In genomic region chr17:46883107-46883506, GRCm38 (mm10) we compare ENCODE assay signal across 29 mouse cellular contexts. TPM values are rescaled to one million over a fixed set of nuclear protein-coding genes. Genes with fewer than 3 reads are reported as not detected.
DNase-seq lines count a peak whose midpoint lies in the region; ATAC-seq and TF ChIP-seq lines count a peak whose summit lies in the region.
"Had no signal": no experiment of that assay in that cellular context is flagged by ENCODE, and none has a peak within 500 bp of the region (broad histone marks: within the 10 kb centered on the region; RNA-seq: fewer than 3 reads in every experiment).

No protein-coding gene starts in this region.

- H3K27ac ChIP-seq in limb, embryonic 12.5 days = 0 out of 2 replicates have a peak overlapping the region, but pooled peaks have one; percentile 25
- no peak overlapping the region for H3K27ac ChIP-seq in limb, embryonic 10.5 days
- no peak overlapping the region for H3K27ac ChIP-seq in thymus, adult 2 months (ENCODE audit: control insufficient read depth, insufficient read depth, low read length)
- peak overlapping the region; percentile 89 for H3K27ac ChIP-seq in stomach, postnatal 0 days (replicated peaks)
- H3K27ac ChIP-seq: embryonic facial prominence, embryonic 13.5 days; forebrain, embryonic 12.5 days; hindbrain, embryonic 10.5 days; hindbrain, postnatal 0 days; layer of hippocampus, adult 2 months; limb, embryonic 15.5 days; neural tube, embryonic 13.5 days had no signal

- 85% methylated on average over 9 of the region's 9 CpGs for WGBS in limb, embryonic 12.5 days
- WGBS in limb, embryonic 10.5 days = 89% methylated on average over 9 of the region's 9 CpGs
- WGBS in thymus, adult 2 months = 93% methylated on average over 9 of the region's 9 CpGs
- 60% methylated on average over 9 of the region's 9 CpGs for WGBS in stomach, postnatal 0 days

- TF ChIP-seq EP300 in stomach, postnatal 0 days (optimal IDR thresholded peaks at IDR 0.05) = no peak

- H3K27me3 ChIP-seq in limb, embryonic 12.5 days = no peaks in the 10 kb centered on the region
- no peaks in the 10 kb centered on the region for H3K27me3 ChIP-seq in limb, embryonic 10.5 days (ENCODE audit: low read depth, poor library complexity, severe bottlenecking)
- no peaks in the 10 kb centered on the region for H3K27me3 ChIP-seq in thymus, adult 2 months (ENCODE audit: control insufficient read depth, insufficient read depth, low read length)
- H3K27me3 ChIP-seq in stomach, postnatal 0 days (ENCODE audit: control insufficient read depth, insufficient read depth, low read length) = no peaks in the 10 kb centered on the region
- H3K27me3 ChIP-seq: embryonic facial prominence, embryonic 13.5 days; forebrain, embryonic 12.5 days; limb, embryonic 15.5 days; neural tube, embryonic 13.5 days had no signal

- H3K36me3 ChIP-seq in limb, embryonic 12.5 days = no peaks in the 10 kb centered on the region
- no peaks in the 10 kb centered on the region for H3K36me3 ChIP-seq in limb, embryonic 10.5 days
- H3K36me3 ChIP-seq in thymus, adult 2 months (ENCODE audit: control insufficient read depth, insufficient read depth, low read length) = no peaks in the 10 kb centered on the region
- H3K36me3 ChIP-seq in stomach, postnatal 0 days (ENCODE audit: control insufficient read depth, insufficient read depth, low read length) = no peaks in the 10 kb centered on the region
- H3K36me3 ChIP-seq: embryonic facial prominence, embryonic 13.5 days; forebrain, embryonic 12.5 days; heart, embryonic 12.5 days; hindbrain, embryonic 10.5 days; limb, embryonic 15.5 days; neural tube, embryonic 13.5 days had no signal

- H3K4me3 ChIP-seq in limb, embryonic 12.5 days (replicated peaks) = no peak overlapping the region
- H3K4me3 ChIP-seq in limb, embryonic 10.5 days = no peak overlapping the region
- H3K4me3 ChIP-seq in thymus, adult 2 months (ENCODE audit: control insufficient read depth, insufficient read depth, low read length) = no peak overlapping the region
- H3K4me3 ChIP-seq in stomach, postnatal 0 days (ENCODE audit: low read depth, low read length) = no peak overlapping the region
- H3K4me3 ChIP-seq: embryonic facial prominence, embryonic 13.5 days; erythroblast, embryonic 14.5 days; forebrain, embryonic 12.5 days; heart, embryonic 12.5 days; hindbrain, embryonic 10.5 days; layer of hippocampus, adult 2 months; limb, embryonic 15.5 days; neural tube, embryonic 13.5 days had no signal

- no peak for TF ChIP-seq CTCF in thymus, adult 2 months (IDR thresholded peaks at IDR 0.05; ENCODE audit: borderline replicate concordance, control insufficient read depth, extremely low read depth, insufficient read depth, low read length, poor library complexity)
- no peak for TF ChIP-seq CTCF in stomach, postnatal 0 days (IDR thresholded peaks at IDR 0.05; ENCODE audit: low read depth)

- peaks cover 6% of the 10 kb centered on the region for H3K4me1 ChIP-seq in limb, embryonic 12.5 days (replicated peaks)
- peaks cover 19% of the 10 kb centered on the region for H3K4me1 ChIP-seq in limb, embryonic 10.5 days
- H3K4me1 ChIP-seq in thymus, adult 2 months (replicated peaks; ENCODE audit: control insufficient read depth, insufficient read depth, low read length) = no peaks in the 10 kb centered on the region
- H3K4me1 ChIP-seq in stomach, postnatal 0 days (replicated peaks; ENCODE audit: control insufficient read depth, insufficient read depth) = no peaks in the 10 kb centered on the region

- peak; percentile 21 for DNase-seq in kidney, adult 18-20 months
- DNase-seq in kidney, postnatal 36 days = no peak
- no peak for DNase-seq in limb, embryonic 10.5 days (ENCODE audit: low spot score)
- no peak for DNase-seq in thymus, adult 2 months
- no peak for DNase-seq in thymus, postnatal 36 days
- peak; percentile 78 for DNase-seq in stomach, postnatal 0 days (ENCODE audit: low spot score)
- no peak for DNase-seq in adrenal gland, postnatal 36 days
- DNase-seq: adrenal gland, postnatal 10 days; cerebellum, adult 2 months; cerebellum, postnatal 25 days; gastrocnemius, postnatal 25 days; heart, adult 18-20 months; heart, postnatal 10 days; layer of hippocampus, postnatal 36 days; midbrain, embryonic 14.5 days; thymus, postnatal 14 days had no signal

- no peak overlapping the region for H3K9ac ChIP-seq in limb, embryonic 12.5 days (replicated peaks)
- H3K9ac ChIP-seq in stomach, postnatal 0 days (ENCODE audit: low read length) = peak overlapping the region; percentile 41; the same call in 1 of the 2 replicates
- H3K9ac ChIP-seq: embryonic facial prominence, embryonic 13.5 days; forebrain, embryonic 12.5 days; heart, embryonic 12.5 days; limb, embryonic 15.5 days; neural tube, embryonic 13.5 days had no signal

- no peak for ATAC-seq in limb, embryonic 12.5 days (ENCODE audit: insufficient number of reproducible peaks, insufficient read depth, low FRiP score, low TSS enrichment, low read depth)
- peak; percentile 80 for ATAC-seq in stomach, postnatal 0 days (ENCODE audit: low FRiP score, low TSS enrichment)
- ATAC-seq: hindbrain, postnatal 0 days had no signal

- H3K9me3 ChIP-seq in limb, embryonic 12.5 days = no peaks in the 10 kb centered on the region
- no peaks in the 10 kb centered on the region for H3K9me3 ChIP-seq in limb, embryonic 10.5 days (replicated peaks)
- no peaks in the 10 kb centered on the region for H3K9me3 ChIP-seq in stomach, postnatal 0 days (ENCODE audit: control insufficient read depth, low read length)
- H3K9me3 ChIP-seq: embryonic facial prominence, embryonic 13.5 days; forebrain, embryonic 12.5 days; heart, embryonic 12.5 days; hindbrain, embryonic 10.5 days; limb, embryonic 15.5 days; neural tube, embryonic 13.5 days had no signal

- no peak overlapping the region for H3K4me2 ChIP-seq in limb, embryonic 12.5 days
- no peak overlapping the region; the same call in none of the 2 replicates for H3K4me2 ChIP-seq in stomach, postnatal 0 days (replicated peaks; ENCODE audit: low read depth)
- H3K4me2 ChIP-seq: embryonic facial prominence, embryonic 13.5 days; forebrain, embryonic 12.5 days; heart, embryonic 12.5 days; limb, embryonic 15.5 days; neural tube, embryonic 13.5 days had no signal

- TF ChIP-seq POLR2A in thymus, adult 2 months (IDR thresholded peaks at IDR 0.05; ENCODE audit: control insufficient read depth, extremely low read depth, insufficient read depth, low read length, poor library complexity) = 0 out of 2 replicates have a peak, but pooled peaks have one; percentile 16

RNA-seq across cellular contexts. Expression of gene Tbcc, which starts 7.4 kb away (rescaled TPM):
- 71.7 and 78.7 TPM in 2 replicates for polyA plus RNA-seq in limb, embryonic 12.5 days (2016; fragmentation: Nextera tagmentation; extraction: Ambion mirVana)
- 62.1 and 66.3 TPM in 2 replicates for polyA plus RNA-seq in limb, embryonic 10.5 days (2016; fragmentation: Nextera tagmentation; extraction: Ambion mirVana)
- polyA plus RNA-seq in thymus, adult 2 months (2012; rRNA removed) = 23.7 and 28.5 TPM in 2 replicates
- 42.2 and 45.5 TPM in 2 replicates for polyA plus RNA-seq in stomach, postnatal 0 days (2015; fragmentation: Nextera tagmentation; extraction: Ambion mirVana)
- total RNA-seq in adrenal gland, postnatal 36 days (2021) = 10 to 100 TPM; 20.9 to 21.9 TPM

RNA-seq across cellular contexts. Expression of gene Bicral, which starts 24.8 kb away (rescaled TPM):
- 4.4 and 4.8 TPM in 2 replicates for polyA plus RNA-seq in limb, embryonic 12.5 days (2016; fragmentation: Nextera tagmentation; extraction: Ambion mirVana)
- polyA plus RNA-seq in limb, embryonic 10.5 days (2016; fragmentation: Nextera tagmentation; extraction: Ambion mirVana) = 3.6 and 4.3 TPM in 2 replicates
- 19.3 and 28.1 TPM in 2 replicates for polyA plus RNA-seq in thymus, adult 2 months (2012; rRNA removed)
- 2.3 and 2.8 TPM in 2 replicates for polyA plus RNA-seq in stomach, postnatal 0 days (2015; fragmentation: Nextera tagmentation; extraction: Ambion mirVana)
- 10 to 100 TPM; 23.0 to 24.3 TPM for total RNA-seq in adrenal gland, postnatal 36 days (2021)

RNA-seq across cellular contexts. Expression of gene Prph2, which starts 27.2 kb away (rescaled TPM):
- polyA plus RNA-seq in limb, embryonic 12.5 days (2016; fragmentation: Nextera tagmentation; extraction: Ambion mirVana) = not detected in 2 replicates
- not detected in 2 replicates for polyA plus RNA-seq in limb, embryonic 10.5 days (2016; fragmentation: Nextera tagmentation; extraction: Ambion mirVana)
- polyA plus RNA-seq in thymus, adult 2 months (2012; rRNA removed) = 0.09 and 0.15 TPM in 2 replicates
- polyA plus RNA-seq in stomach, postnatal 0 days (2015; fragmentation: Nextera tagmentation; extraction: Ambion mirVana) = not detected in 2 replicates
- not detected for total RNA-seq in adrenal gland, postnatal 36 days (2021)
- total RNA-seq: adrenal gland, postnatal 10 days; gastrocnemius, postnatal 25 days; heart, adult 18-20 months; heart, postnatal 10 days; hindbrain, postnatal 0 days; layer of hippocampus, adult 2 months; layer of hippocampus, postnatal 36 days; left cerebral cortex, postnatal 10 days; megakaryocyte-erythroid progenitor cell, adult 5-6 weeks had no signal
- polyA plus RNA-seq: cerebellum, adult 2 months; embryonic facial prominence, embryonic 13.5 days; erythroblast, embryonic 14.5 days; forebrain, embryonic 12.5 days; heart, embryonic 12.5 days; hindbrain, embryonic 10.5 days; limb, embryonic 15.5 days; liver, embryonic 16.5 days; midbrain, embryonic 14.5 days; neural tube, embryonic 13.5 days had no signal

Comparison
In these comparisons a context has a peak if more than half of its experiments do, and no peak if none do; other contexts are left out.
1. DNase-seq: peak in kidney, adult 18-20 months (single experiment) and stomach, postnatal 0 days (single experiment); none in kidney, postnatal 36 days (0 of 2), limb, embryonic 10.5 days (single experiment), thymus, adult 2 months (single experiment), thymus, postnatal 36 days (0 of 2) and adrenal gland, postnatal 36 days (0 of 2).
2. H3K27ac ChIP-seq: peak in limb, embryonic 12.5 days (single experiment) and stomach, postnatal 0 days (single experiment); none in limb, embryonic 10.5 days (single experiment) and thymus, adult 2 months (single experiment).